Mouse (Mus musculus) CH12.LX (cell line): Measurements from ENCODE around the gene Epb41l5.

Experiments
- CHD1 ChIP-seq: IDR thresholded peaks from 2 replicates; pipeline ENCODE4 v1.6.1; 2012; ENCODE audit warnings: low read depth, low read length, improper control_type of control experiment, inconsistent platforms
- CHD2 ChIP-seq: IDR thresholded peaks from 2 replicates; pipeline ENCODE4 v1.6.1; 2011; ENCODE audit warnings: low read length, improper control_type of control experiment
- CTCF ChIP-seq, 2 experiments: IDR thresholded peaks in 1 of 2; conservative IDR thresholded peaks in 1 of 2; 2 replicates each; pipeline ENCODE4 v1.5.1; 2011 to 2012; ENCODE audit warnings: low read depth in 2 of 2, low read length in 2 of 2, improper control_type of control experiment in 1 of 2, inconsistent platforms in 1 of 2, mild to moderate bottlenecking in 1 of 2, moderate library complexity in 1 of 2
- EP300 ChIP-seq: IDR thresholded peaks from 2 replicates; pipeline ENCODE4 v1.6.1; 2011; ENCODE audit warnings: low read length, improper control_type of control experiment
- JUND ChIP-seq: conservative IDR thresholded peaks from 2 replicates; pipeline ENCODE4 v1.6.1; 2011; ENCODE audit warnings: low read depth, low read length, improper control_type of control experiment
- MAX ChIP-seq: IDR thresholded peaks from 2 replicates; pipeline ENCODE4 v1.6.1; 2011; ENCODE audit warnings: low read length, improper control_type of control experiment
- NRF1 ChIP-seq: IDR thresholded peaks from 2 replicates; pipeline ENCODE4 v1.6.1; 2014; ENCODE audit warnings: low read depth, mild to moderate bottlenecking, inconsistent platforms, low read length, improper control_type of control experiment, moderate library complexity
- POLR2A ChIP-seq: IDR thresholded peaks from 2 replicates; pipeline ENCODE4 v1.6.1; 2011; ENCODE audit warnings: low read depth, mild to moderate bottlenecking, improper control_type of control experiment, low read length
- RCOR1 ChIP-seq: conservative IDR thresholded peaks from 2 replicates; pipeline ENCODE4 v1.6.1; 2012; ENCODE audit warnings: low read depth, mild to moderate bottlenecking, inconsistent platforms, low read length, improper control_type of control experiment
- SMC3 ChIP-seq: IDR thresholded peaks from 2 replicates; pipeline ENCODE4 v1.6.1; 2011; ENCODE audit warnings: low read depth, low read length, improper control_type of control experiment
- USF1 ChIP-seq: IDR thresholded peaks from 2 replicates; pipeline ENCODE4 v1.6.1; 2014; ENCODE audit warnings: low read depth, mild to moderate bottlenecking, inconsistent platforms, low read length, improper control_type of control experiment
- ZC3H11A ChIP-seq: IDR thresholded peaks from 2 replicates; pipeline ENCODE4 v1.6.1; 2012; ENCODE audit warnings: low read depth, mild to moderate bottlenecking, inconsistent platforms, low read length, improper control_type of control experiment
- ZNF384 ChIP-seq: IDR thresholded peaks from 2 replicates; pipeline ENCODE4 v1.6.1; 2012; ENCODE audit warnings: low read depth, low read length, improper control_type of control experiment, inconsistent platforms

DNA sequence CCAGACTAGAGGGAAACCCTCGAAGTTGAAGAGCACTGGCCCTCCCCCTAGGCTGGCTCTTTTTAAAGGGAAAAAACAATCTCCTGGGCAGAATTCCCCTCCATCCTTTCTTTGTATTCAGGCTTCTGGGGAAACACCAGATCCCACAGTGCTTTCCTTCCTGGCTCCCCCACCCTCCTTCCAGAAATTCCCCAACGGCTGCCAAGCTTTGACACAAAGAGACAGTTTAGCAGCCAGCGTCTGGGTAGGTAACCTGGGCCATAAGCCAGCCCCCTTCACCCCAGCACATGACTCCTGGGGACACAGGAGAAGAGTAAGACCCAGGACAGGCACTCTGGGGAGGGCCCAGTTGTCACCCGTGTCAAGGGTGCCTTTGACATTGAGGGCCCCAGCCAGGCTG, 140.3 kb downstream of the Epb41l5 start:
- no peak for TF ChIP-seq MAX
- TF ChIP-seq CTCF (conservative IDR thresholded peaks at IDR 0.05 in 1 of 2, IDR thresholded peaks at IDR 0.05 in 1 of 2; ENCODE audit: low read depth in 2 of 2, low read length in 2 of 2), result no peak
- TF ChIP-seq JUND, result no peak
- TF ChIP-seq ZC3H11A, result no peak
- no peak for TF ChIP-seq CHD1
- TF ChIP-seq CHD2, result no peak
- no peak for TF ChIP-seq ZNF384
- TF ChIP-seq USF1, result no peak
- TF ChIP-seq EP300, result no peak
- no peak for TF ChIP-seq SMC3
- no peak for TF ChIP-seq RCOR1
- TF ChIP-seq NRF1, result no peak
- TF ChIP-seq POLR2A, result no peak
